ENCODE assay signal across 15 mouse cellular contexts in the genomic region with DNA sequence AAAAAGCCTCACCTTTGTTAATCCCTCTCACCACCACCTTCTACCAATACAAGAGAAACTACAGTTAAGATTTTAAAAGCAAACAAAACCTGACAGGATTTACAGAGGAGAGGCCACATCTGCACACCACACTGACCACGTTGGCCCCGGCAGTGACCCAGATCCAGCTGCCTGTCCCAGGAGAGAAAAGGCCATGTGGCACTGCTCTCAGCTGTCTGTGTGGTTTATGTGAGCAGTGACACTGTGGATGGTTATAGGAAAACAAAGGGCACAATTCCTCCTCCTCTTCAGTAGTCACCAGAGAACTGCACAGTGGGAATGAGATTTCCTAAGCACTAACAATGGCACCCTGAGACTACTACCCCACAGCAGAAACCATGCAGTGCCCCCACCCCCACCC. TPM values are rescaled to one million over a fixed set of nuclear protein-coding genes. Genes with fewer than 3 reads are reported as not detected.
DNase-seq lines count a peak whose midpoint lies in the region; ATAC-seq and TF ChIP-seq lines count a peak whose summit lies in the region.
"Had no signal": no experiment of that assay in that cellular context is flagged by ENCODE, and none has a peak within 500 bp of the region (broad histone marks: within the 10 kb centered on the region; RNA-seq: fewer than 3 reads in every experiment).

No protein-coding gene starts in this region.

- ATAC-seq in heart, postnatal 0 days (ENCODE audit: insufficient read depth, low read depth) = 0 out of 2 replicates have a peak, but pooled peaks have one; percentile 27
- ATAC-seq in midbrain, embryonic 12.5 days (ENCODE audit: low FRiP score, low read depth) = no peak
- no peak for ATAC-seq in midbrain, embryonic 16.5 days
- no peak for ATAC-seq in hindbrain, embryonic 15.5 days (ENCODE audit: low FRiP score, low read depth)
- ATAC-seq in stomach, embryonic 16.5 days (ENCODE audit: insufficient read depth, low FRiP score) = 0 out of 2 replicates have a peak, but pooled peaks have one; percentile 26
- ATAC-seq: inflammation-experienced regulatory T-cells, adult 6 months had no signal

- WGBS in heart, postnatal 0 days = 52% methylated on average over 2 of the region's 2 CpGs
- 44% methylated on average over 2 of the region's 2 CpGs for WGBS in midbrain, embryonic 12.5 days
- WGBS in midbrain, embryonic 16.5 days = 46% methylated on average over 2 of the region's 2 CpGs
- 38% methylated on average over 2 of the region's 2 CpGs for WGBS in hindbrain, embryonic 15.5 days
- WGBS in stomach, embryonic 16.5 days = 20% methylated on average over 2 of the region's 2 CpGs

- TF ChIP-seq CTCF in heart, postnatal 0 days (IDR thresholded peaks at IDR 0.05; ENCODE audit: low read depth) = no peak

- H3K4me3 ChIP-seq in heart, postnatal 0 days (ENCODE audit: low read depth, low read length) = no peak overlapping the region
- no peak overlapping the region for H3K4me3 ChIP-seq in midbrain, embryonic 12.5 days
- H3K4me3 ChIP-seq in midbrain, embryonic 16.5 days (ENCODE audit: low read depth, low read length) = no peak overlapping the region
- H3K4me3 ChIP-seq in hindbrain, embryonic 15.5 days = no peak overlapping the region
- no peak overlapping the region for H3K4me3 ChIP-seq in stomach, embryonic 16.5 days (replicated peaks; ENCODE audit: low read length)

- no peak for DNase-seq in heart, postnatal 0 days (ENCODE audit: low spot score)
- DNase-seq in heart, postnatal 10 days = no peak
- DNase-seq in thymus, postnatal 14 days = no peak
- DNase-seq: adrenal gland, postnatal 10 days; gastrocnemius, postnatal 36 days; lung, adult 2 months had no signal

- H3K9me3 ChIP-seq in heart, postnatal 0 days (replicated peaks; ENCODE audit: control insufficient read depth, low read length) = no peaks in the 10 kb centered on the region
- no peaks in the 10 kb centered on the region for H3K9me3 ChIP-seq in midbrain, embryonic 12.5 days
- no peaks in the 10 kb centered on the region for H3K9me3 ChIP-seq in midbrain, embryonic 16.5 days (replicated peaks; ENCODE audit: control insufficient read depth, low read length, poor library complexity, severe bottlenecking)
- H3K9me3 ChIP-seq in hindbrain, embryonic 15.5 days = no peaks in the 10 kb centered on the region
- no peaks in the 10 kb centered on the region for H3K9me3 ChIP-seq in stomach, embryonic 16.5 days (replicated peaks; ENCODE audit: control insufficient read depth, low read length)

- TF ChIP-seq EP300 in heart, postnatal 0 days (IDR thresholded peaks at IDR 0.05; ENCODE audit: low read depth) = no peak

- H3K4me2 ChIP-seq in heart, postnatal 0 days (ENCODE audit: low read depth, low read length) = no peak overlapping the region
- no peak overlapping the region for H3K4me2 ChIP-seq in midbrain, embryonic 12.5 days (replicated peaks)
- no peak overlapping the region for H3K4me2 ChIP-seq in midbrain, embryonic 16.5 days (ENCODE audit: low read length)
- H3K4me2 ChIP-seq in hindbrain, embryonic 15.5 days = no peak overlapping the region
- no peak overlapping the region for H3K4me2 ChIP-seq in stomach, embryonic 16.5 days (ENCODE audit: low read depth, low read length)

- peak overlapping the region; percentile 32; the same call in 1 of the 2 replicates for H3K27ac ChIP-seq in heart, postnatal 0 days (ENCODE audit: low read depth)
- 0 out of 2 replicates have a peak overlapping the region, but pooled peaks have one; percentile 25 for H3K27ac ChIP-seq in midbrain, embryonic 12.5 days (replicated peaks)
- H3K27ac ChIP-seq in midbrain, embryonic 16.5 days (ENCODE audit: low read length) = no peak overlapping the region
- 0 out of 2 replicates have a peak overlapping the region, but pooled peaks have one; percentile 34 for H3K27ac ChIP-seq in hindbrain, embryonic 15.5 days (replicated peaks)
- no peak overlapping the region; the same call in 1 of the 2 replicates for H3K27ac ChIP-seq in stomach, embryonic 16.5 days (ENCODE audit: low read length)

- H3K27me3 ChIP-seq in heart, postnatal 0 days (ENCODE audit: control insufficient read depth, insufficient read depth, low read length) = no peaks in the 10 kb centered on the region
- no peaks in the 10 kb centered on the region for H3K27me3 ChIP-seq in midbrain, embryonic 12.5 days
- no peaks in the 10 kb centered on the region for H3K27me3 ChIP-seq in midbrain, embryonic 16.5 days (ENCODE audit: control insufficient read depth, insufficient read depth, low read depth, low read length)
- no peaks in the 10 kb centered on the region for H3K27me3 ChIP-seq in hindbrain, embryonic 15.5 days
- H3K27me3 ChIP-seq in stomach, embryonic 16.5 days (ENCODE audit: control insufficient read depth, insufficient read depth, low read length) = no peaks in the 10 kb centered on the region

- H3K4me1 ChIP-seq in heart, postnatal 0 days (ENCODE audit: control insufficient read depth, insufficient read depth) = 0 out of 2 replicates have a peak, but pooled peaks cover 6% of the 10 kb centered on the region
- H3K4me1 ChIP-seq in midbrain, embryonic 12.5 days = peaks cover 18% of the 10 kb centered on the region
- no peaks in the 10 kb centered on the region for H3K4me1 ChIP-seq in midbrain, embryonic 16.5 days (ENCODE audit: control insufficient read depth, insufficient read depth, low read length)
- H3K4me1 ChIP-seq in hindbrain, embryonic 15.5 days (replicated peaks) = peaks cover 16% of the 10 kb centered on the region
- H3K4me1 ChIP-seq in stomach, embryonic 16.5 days (ENCODE audit: control insufficient read depth, insufficient read depth, low read length) = peaks cover 15% of the 10 kb centered on the region

- intact Hi-C loops in heart, postnatal 10 days (cut with DNase I) = no loop called here

- no peak overlapping the region for H3K9ac ChIP-seq in heart, postnatal 0 days (replicated peaks; ENCODE audit: low read depth, low read length)
- no peak overlapping the region for H3K9ac ChIP-seq in midbrain, embryonic 12.5 days (replicated peaks)
- H3K9ac ChIP-seq in midbrain, embryonic 16.5 days (ENCODE audit: low read depth, low read length) = no peak overlapping the region
- no peak overlapping the region for H3K9ac ChIP-seq in hindbrain, embryonic 15.5 days
- H3K9ac ChIP-seq in stomach, embryonic 16.5 days (ENCODE audit: low read length) = no peak overlapping the region

- H3K36me3 ChIP-seq in heart, postnatal 0 days (replicated peaks; ENCODE audit: control insufficient read depth, insufficient read depth, low read length) = no peaks in the 10 kb centered on the region
- H3K36me3 ChIP-seq in midbrain, embryonic 12.5 days = no peaks in the 10 kb centered on the region
- H3K36me3 ChIP-seq in midbrain, embryonic 16.5 days (ENCODE audit: control insufficient read depth, insufficient read depth, low read length) = peaks cover 2% of the 10 kb centered on the region; the same call in 1 of the 2 replicates
- H3K36me3 ChIP-seq in hindbrain, embryonic 15.5 days = peaks cover 2% of the 10 kb centered on the region; the same call in 1 of the 2 replicates
- H3K36me3 ChIP-seq in stomach, embryonic 16.5 days (ENCODE audit: control insufficient read depth, insufficient read depth, low read length) = no peaks in the 10 kb centered on the region

RNA-seq across cellular contexts. Expression of a gene that starts 23.3 kb away (rescaled TPM):
- total RNA-seq in heart, postnatal 0 days (2014; rRNA removed; ENCODE audit: low replicate concordance) = not detected in 2 replicates
- 0.45 TPM in 1 of 2 replicates, not detected in the other for polyA plus RNA-seq in heart, postnatal 0 days (2015; fragmentation: Nextera tagmentation; extraction: Ambion mirVana)
- not detected for total RNA-seq in heart, postnatal 10 days (2021)
- polyA plus RNA-seq in midbrain, embryonic 12.5 days (2016; fragmentation: Nextera tagmentation; extraction: Ambion mirVana) = not detected in 2 replicates
- polyA plus RNA-seq in midbrain, embryonic 16.5 days (2015; fragmentation: Nextera tagmentation; extraction: Ambion mirVana) = not detected in 2 replicates
- polyA plus RNA-seq in hindbrain, embryonic 15.5 days (2015; fragmentation: Nextera tagmentation; extraction: Ambion mirVana) = not detected in 2 replicates
- not detected in 2 replicates for polyA plus RNA-seq in stomach, embryonic 16.5 days (2015; fragmentation: Nextera tagmentation; extraction: Ambion mirVana)
- total RNA-seq: adrenal gland, postnatal 10 days; common myeloid progenitor, adult 5-6 weeks; gastrocnemius, postnatal 36 days; left cerebral cortex, postnatal 25 days; megakaryocyte-erythroid progenitor cell, adult 5-6 weeks had no signal
- polyA plus RNA-seq: inflammation-experienced regulatory T-cells, adult 6 months; lung, adult 2 months; stomach, embryonic 14.5 days had no signal

Comparison
In these comparisons a context has a peak if more than half of its experiments do, and no peak if none do; other contexts are left out.
1. H3K27ac ChIP-seq: peak in heart, postnatal 0 days (single experiment), midbrain, embryonic 12.5 days (single experiment) and hindbrain, embryonic 15.5 days (single experiment); none in midbrain, embryonic 16.5 days (single experiment) and stomach, embryonic 16.5 days (single experiment).
2. ATAC-seq: peak in heart, postnatal 0 days (single experiment) and stomach, embryonic 16.5 days (single experiment); none in midbrain, embryonic 12.5 days (single experiment), midbrain, embryonic 16.5 days (single experiment) and hindbrain, embryonic 15.5 days (single experiment).